Mouse (Mus musculus): ENCODE results near the gene Mybbp1a.
"Not testable (repeated sequence)": the region's sequence is repeated elsewhere in the genome, so short reads cannot be mapped to it uniquely, and the experiment has no call there.

DNA sequence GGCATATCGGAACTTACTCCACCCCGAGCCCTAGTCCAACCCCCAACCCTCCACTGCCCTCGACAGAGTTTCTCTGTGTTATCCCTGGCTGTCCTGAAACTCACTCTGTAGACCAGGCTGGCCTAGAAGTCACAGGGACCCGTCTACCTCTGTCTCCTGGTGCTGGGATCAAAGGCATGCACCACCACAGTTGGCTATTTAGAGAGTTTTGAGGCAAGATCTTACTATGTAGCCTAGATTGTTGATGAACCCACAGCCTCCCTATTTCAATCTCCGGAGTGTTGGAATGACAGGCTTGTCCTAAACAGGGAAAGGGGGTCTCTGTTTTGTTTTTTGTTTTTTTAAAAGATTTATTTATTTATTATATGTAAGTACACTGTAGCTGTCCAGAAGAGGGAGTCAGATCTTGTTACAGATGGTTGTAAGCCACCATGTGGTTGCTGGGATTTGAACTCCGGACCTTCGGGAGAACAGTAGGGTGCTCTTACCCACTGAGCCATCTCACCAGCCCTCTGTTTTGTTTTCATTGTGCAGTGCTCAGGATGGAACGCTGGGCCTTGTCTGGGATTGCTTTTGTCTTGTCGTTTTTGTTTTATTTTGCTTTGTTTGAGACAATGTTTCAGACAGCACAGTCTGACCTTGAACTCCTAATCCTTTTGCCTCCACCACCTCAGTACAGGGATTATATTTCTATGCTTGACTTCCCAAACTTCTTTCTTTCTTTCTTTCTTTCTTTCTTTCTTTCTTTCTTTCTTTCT is 10.7 kb upstream of the Mybbp1a start:
- not testable (repeated sequence) for TF ChIP-seq CTCF (IDR thresholded peaks at IDR 0.05; ENCODE audit: control insufficient read depth, insufficient read depth, low read length); POLR2A (IDR thresholded peaks at IDR 0.05; ENCODE audit: borderline replicate concordance, control insufficient read depth, low read depth, low read length)

All from bone marrow, adult 2 months (tissue).